Mouse (Mus musculus): ENCODE measurements around the gene Chl1. TPM values are rescaled to one million over a fixed set of nuclear protein-coding genes. Genes with fewer than 3 reads are reported as not detected.

Chl1 gene
- polyA plus RNA-seq, 1 experiment from 2014 or later: 130 TPM

DNA sequence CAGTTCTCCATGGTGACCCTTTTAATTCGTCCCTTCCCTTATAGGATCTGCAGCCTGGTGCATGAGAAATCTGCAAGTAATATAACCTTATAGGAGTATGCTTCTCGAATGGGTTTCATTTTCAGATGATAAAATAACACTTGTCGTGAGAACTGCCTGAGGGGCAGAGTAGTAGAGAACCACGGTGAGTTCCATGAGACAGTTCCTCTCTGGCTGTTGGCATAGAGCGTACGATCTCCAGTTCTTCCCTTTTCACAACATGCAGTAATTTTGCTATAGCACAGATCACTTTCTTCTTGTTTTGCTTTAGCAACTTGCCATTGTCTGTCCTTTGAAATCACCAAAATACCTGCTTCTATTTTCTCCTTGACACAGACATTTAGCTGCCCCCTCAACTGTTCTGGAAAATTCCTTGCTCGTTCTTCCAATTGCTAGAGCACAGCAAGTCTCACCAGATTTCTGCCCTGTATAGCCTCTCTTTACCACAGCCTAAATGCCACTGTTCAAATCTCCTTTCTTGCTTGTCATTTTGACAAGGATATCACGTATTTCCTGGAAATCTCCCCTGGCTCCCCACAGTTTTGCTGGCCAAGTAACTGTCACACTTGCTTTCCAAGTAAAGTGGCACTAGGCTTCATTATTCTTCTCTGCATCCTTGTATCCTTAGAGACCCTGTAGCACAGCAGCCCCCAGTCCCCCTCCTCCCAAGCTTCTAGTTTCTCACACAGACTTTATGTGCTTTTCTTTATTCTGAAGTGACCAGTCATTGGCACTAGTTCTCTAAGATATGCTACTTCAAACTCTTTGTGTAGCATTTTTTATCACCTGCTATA is 16.8 kb downstream of the Chl1 start:
- Histone ChIP-seq H3K36me3 (ENCODE audit: control insufficient read depth, insufficient read depth, low read length) (no peaks in the 10 kb centered on the region), H3K4me2 (ENCODE audit: low read depth, low read length) (no peak overlapping the region), H3K9me3 (ENCODE audit: control insufficient read depth, low read length) (no peaks in the 10 kb centered on the region), H3K27ac (ENCODE audit: low read depth, low read length) (no peak overlapping the region), H3K9ac (replicated peaks; ENCODE audit: low read depth, low read length) (no peak overlapping the region), H3K27me3 (ENCODE audit: control insufficient read depth, insufficient read depth, low read length) (no peaks in the 10 kb centered on the region), H3K4me3 (ENCODE audit: low read depth, low read length) (no peak overlapping the region), H3K4me1 (ENCODE audit: control insufficient read depth, insufficient read depth, low read length) (0 out of 2 replicates have a peak, but pooled peaks cover 2% of the 10 kb centered on the region)
- WGBS: 78% methylated on average over 8 of the region's 8 CpGs
- no peak for ATAC-seq (ENCODE audit: low read depth)

DNA sequence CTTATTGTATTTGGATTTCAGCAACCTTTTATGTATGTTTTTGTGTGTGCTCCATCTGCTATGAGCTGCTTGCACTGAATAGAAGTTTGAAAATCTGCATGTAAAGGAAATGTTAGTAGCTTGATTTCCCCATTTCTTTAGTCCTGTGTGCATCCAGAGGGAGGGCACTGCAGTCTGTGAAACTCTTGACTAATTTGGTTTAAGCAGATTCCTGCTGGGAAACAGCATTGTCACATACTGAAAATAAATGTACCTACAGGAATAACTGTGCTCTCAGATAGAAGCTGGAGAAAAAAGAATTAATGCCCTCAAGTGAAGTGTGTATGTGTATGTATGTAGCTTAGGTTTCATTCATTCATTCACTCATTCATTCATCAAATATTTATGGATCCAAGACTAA is 22.7 kb downstream of the Chl1 start:
- no peaks in the 10 kb centered on the region for H3K4me1 ChIP-seq (ENCODE audit: control insufficient read depth, insufficient read depth, low read length)
- no peak overlapping the region for H3K4me3 ChIP-seq (ENCODE audit: low read depth, low read length)
- no peaks in the 10 kb centered on the region for H3K36me3 ChIP-seq (ENCODE audit: control insufficient read depth, insufficient read depth, low read length)
- no peaks in the 10 kb centered on the region for H3K9me3 ChIP-seq (ENCODE audit: control insufficient read depth, low read length)
- ATAC-seq (ENCODE audit: low read depth): no peak
- no peak overlapping the region for H3K4me2 ChIP-seq (ENCODE audit: low read depth, low read length)
- no peaks in the 10 kb centered on the region for H3K27me3 ChIP-seq (ENCODE audit: control insufficient read depth, insufficient read depth, low read length)
- no peak overlapping the region for H3K9ac ChIP-seq (replicated peaks; ENCODE audit: low read depth, low read length)
- H3K27ac ChIP-seq (ENCODE audit: low read depth, low read length): no peak overlapping the region

DNA sequence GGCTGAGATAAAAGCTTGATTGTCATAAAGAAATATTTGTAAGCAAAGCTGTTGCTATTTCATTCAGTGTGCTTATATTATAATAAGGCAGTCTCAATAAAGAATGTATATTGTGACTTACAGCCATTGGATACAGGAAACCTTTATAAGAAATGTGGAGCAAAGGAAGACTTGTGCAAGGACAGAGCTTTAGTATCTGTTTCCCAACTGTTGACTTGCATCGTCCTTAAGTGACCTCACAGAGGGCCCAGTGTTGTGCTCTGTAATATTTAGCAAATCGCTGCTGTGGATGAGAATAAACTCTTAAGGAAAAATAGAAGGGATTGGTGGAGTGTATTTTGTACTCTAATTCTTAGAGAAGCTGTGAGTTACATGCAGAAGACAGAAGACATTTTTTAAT is 23.6 kb downstream of the Chl1 start:
- WGBS: 85% methylated on average over 2 of the region's 2 CpGs
- no peak for ATAC-seq (ENCODE audit: low read depth)
- Histone ChIP-seq H3K9me3 (ENCODE audit: control insufficient read depth, low read length) (no peaks in the 10 kb centered on the region), H3K4me1 (ENCODE audit: control insufficient read depth, insufficient read depth, low read length) (no peaks in the 10 kb centered on the region), H3K9ac (replicated peaks; ENCODE audit: low read depth, low read length) (no peak overlapping the region), H3K4me3 (ENCODE audit: low read depth, low read length) (no peak overlapping the region), H3K36me3 (ENCODE audit: control insufficient read depth, insufficient read depth, low read length) (no peaks in the 10 kb centered on the region), H3K27me3 (ENCODE audit: control insufficient read depth, insufficient read depth, low read length) (no peaks in the 10 kb centered on the region), H3K4me2 (ENCODE audit: low read depth, low read length) (no peak overlapping the region), H3K27ac (ENCODE audit: low read depth, low read length) (no peak overlapping the region)

GRCm38 (mm10) chr6:103542576-103542975 is 32.2 kb downstream of the Chl1 start:
- Histone ChIP-seq H3K4me2 (ENCODE audit: low read depth, low read length) (no peak overlapping the region), H3K4me3 (ENCODE audit: low read depth, low read length) (no peak overlapping the region), H3K9ac (replicated peaks; ENCODE audit: low read depth, low read length) (no peak overlapping the region), H3K36me3 (ENCODE audit: control insufficient read depth, insufficient read depth, low read length) (no peaks in the 10 kb centered on the region), H3K27me3 (ENCODE audit: control insufficient read depth, insufficient read depth, low read length) (no peaks in the 10 kb centered on the region), H3K9me3 (ENCODE audit: control insufficient read depth, low read length) (no peaks in the 10 kb centered on the region), H3K4me1 (ENCODE audit: control insufficient read depth, insufficient read depth, low read length) (peaks cover 3% of the 10 kb centered on the region; the same call in 1 of the 2 replicates), H3K27ac (ENCODE audit: low read depth, low read length) (no peak overlapping the region)
- 31% methylated on average over 2 of the region's 2 CpGs for WGBS
- no peak for ATAC-seq (ENCODE audit: low read depth)

GRCm38 (mm10) chr6:103543753-103544152 is 33.4 kb downstream of the Chl1 start:
- WGBS: 12% methylated on average over 1 of the region's 1 CpGs
- H3K27me3 ChIP-seq (ENCODE audit: control insufficient read depth, insufficient read depth, low read length): no peaks in the 10 kb centered on the region
- H3K36me3 ChIP-seq (ENCODE audit: control insufficient read depth, insufficient read depth, low read length): no peaks in the 10 kb centered on the region
- H3K27ac ChIP-seq (ENCODE audit: low read depth, low read length): no peak overlapping the region
- H3K4me1 ChIP-seq (ENCODE audit: control insufficient read depth, insufficient read depth, low read length): peaks cover 3% of the 10 kb centered on the region; the same call in 1 of the 2 replicates
- no peak for ATAC-seq (ENCODE audit: low read depth)
- no peak overlapping the region for H3K4me3 ChIP-seq (ENCODE audit: low read depth, low read length)
- no peaks in the 10 kb centered on the region for H3K9me3 ChIP-seq (ENCODE audit: control insufficient read depth, low read length)
- no peak overlapping the region for H3K4me2 ChIP-seq (ENCODE audit: low read depth, low read length)
- no peak overlapping the region for H3K9ac ChIP-seq (replicated peaks; ENCODE audit: low read depth, low read length)

GRCm38 (mm10) chr6:103546314-103546713 is 35.9 kb downstream of the Chl1 start:
- Histone ChIP-seq H3K4me2 (ENCODE audit: low read depth, low read length) (no peak overlapping the region), H3K27ac (ENCODE audit: low read depth, low read length) (no peak overlapping the region), H3K9me3 (ENCODE audit: control insufficient read depth, low read length) (no peaks in the 10 kb centered on the region), H3K4me3 (ENCODE audit: low read depth, low read length) (no peak overlapping the region), H3K4me1 (ENCODE audit: control insufficient read depth, insufficient read depth, low read length) (peaks cover 3% of the 10 kb centered on the region; the same call in 1 of the 2 replicates), H3K36me3 (ENCODE audit: control insufficient read depth, insufficient read depth, low read length) (no peaks in the 10 kb centered on the region), H3K27me3 (ENCODE audit: control insufficient read depth, insufficient read depth, low read length) (no peaks in the 10 kb centered on the region), H3K9ac (replicated peaks; ENCODE audit: low read depth, low read length) (no peak overlapping the region)
- WGBS: 52% methylated on average over 3 of the region's 3 CpGs
- ATAC-seq (ENCODE audit: low read depth): no peak

GRCm38 (mm10) chr6:103549929-103550328 is 39.5 kb downstream of the Chl1 start:
- H3K4me1 ChIP-seq (ENCODE audit: control insufficient read depth, insufficient read depth, low read length): no peaks in the 10 kb centered on the region
- no peaks in the 10 kb centered on the region for H3K36me3 ChIP-seq (ENCODE audit: control insufficient read depth, insufficient read depth, low read length)
- no peak for ATAC-seq (ENCODE audit: low read depth)

GRCm38 (mm10) chr6:103558037-103558893 is 47.9 kb downstream of the Chl1 start:
- Histone ChIP-seq H3K4me2 (ENCODE audit: low read depth, low read length) (no peak overlapping the region), H3K4me3 (ENCODE audit: low read depth, low read length) (no peak overlapping the region), H3K27ac (ENCODE audit: low read depth, low read length) (peak overlapping the region; percentile 64), H3K36me3 (ENCODE audit: control insufficient read depth, insufficient read depth, low read length) (no peaks in the 10 kb centered on the region), H3K9ac (replicated peaks; ENCODE audit: low read depth, low read length) (no peak overlapping the region), H3K4me1 (ENCODE audit: control insufficient read depth, insufficient read depth, low read length) (peaks cover 23% of the 10 kb centered on the region; the same call in 1 of the 2 replicates), H3K9me3 (ENCODE audit: control insufficient read depth, low read length) (no peaks in the 10 kb centered on the region), H3K27me3 (ENCODE audit: control insufficient read depth, insufficient read depth, low read length) (no peaks in the 10 kb centered on the region)
- ATAC-seq (ENCODE audit: low read depth): peak; percentile 64; the same call in 1 of the 2 replicates
- 27% methylated on average over 5 of the region's 5 CpGs for WGBS

More at GRCm38 (mm10) chr6:103549929-103550328, 39.5 kb downstream of the Chl1 start:
- H3K9me3 ChIP-seq (ENCODE audit: control insufficient read depth, low read length): no peaks in the 10 kb centered on the region
- no peak overlapping the region for H3K27ac ChIP-seq (ENCODE audit: low read depth, low read length)
- no peaks in the 10 kb centered on the region for H3K27me3 ChIP-seq (ENCODE audit: control insufficient read depth, insufficient read depth, low read length)
- no peak overlapping the region for H3K9ac ChIP-seq (replicated peaks; ENCODE audit: low read depth, low read length)
- WGBS: 86% methylated on average over 4 of the region's 4 CpGs
- no peak overlapping the region for H3K4me3 ChIP-seq (ENCODE audit: low read depth, low read length)
- no peak overlapping the region for H3K4me2 ChIP-seq (ENCODE audit: low read depth, low read length)

DNA sequence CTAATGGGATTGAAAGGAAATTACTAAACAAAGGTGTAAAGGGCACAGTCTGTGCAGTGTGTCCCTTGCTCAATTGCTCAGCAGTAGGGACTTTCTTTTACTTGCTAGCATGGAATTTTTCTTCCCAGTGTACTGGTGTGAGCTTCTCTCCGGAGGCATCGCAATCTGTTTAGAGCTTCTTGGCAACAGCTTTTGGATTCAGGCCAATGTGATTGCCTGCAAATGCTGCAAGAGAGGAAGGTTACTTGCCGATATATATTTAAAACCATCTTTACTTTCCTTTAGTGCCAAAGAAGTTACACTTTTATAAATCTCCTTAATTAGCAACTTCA is 48.5 kb downstream of the Chl1 start:
- H3K4me2 ChIP-seq (ENCODE audit: low read depth, low read length): no peak overlapping the region
- WGBS: 19% methylated on average over 3 of the region's 3 CpGs
- peak; percentile 84 for ATAC-seq (ENCODE audit: low read depth)

More for the DNA sequence above, 48.5 kb downstream of the Chl1 start:
- Histone ChIP-seq H3K9ac (replicated peaks; ENCODE audit: low read depth, low read length) (no peak overlapping the region), H3K27me3 (ENCODE audit: control insufficient read depth, insufficient read depth, low read length) (no peaks in the 10 kb centered on the region), H3K27ac (ENCODE audit: low read depth, low read length) (peak overlapping the region; percentile 64), H3K36me3 (ENCODE audit: control insufficient read depth, insufficient read depth, low read length) (no peaks in the 10 kb centered on the region), H3K4me3 (ENCODE audit: low read depth, low read length) (no peak overlapping the region), H3K4me1 (ENCODE audit: control insufficient read depth, insufficient read depth, low read length) (peaks cover 23% of the 10 kb centered on the region; the same call in 1 of the 2 replicates), H3K9me3 (ENCODE audit: control insufficient read depth, low read length) (no peaks in the 10 kb centered on the region)

Data from neural tube, embryonic 14.5 days (tissue).